Mouse (Mus musculus) left cerebral cortex, adult 9 months (tissue): ENCODE measurements at regions not wholly inside any gene's neighbourhood (a gene's known extent, or its start where the extent isn't known, plus 50 kb on each side); places are given as distances from the start of the nearest gene placed in this dataset.

Experiments used
- DNase-seq, 2 experiments: peaks; one replicate each; pipeline ENCODE4 v3.0.0; 2022; ENCODE audit warnings: low spot score in 2 of 2

- DNase-seq = peak in 1 of 2 experiments; percentile 56
Observed at GRCm38 (mm10) chrX:11839665-11840245, 320.4 kb downstream of the Bcor start.

DNA sequence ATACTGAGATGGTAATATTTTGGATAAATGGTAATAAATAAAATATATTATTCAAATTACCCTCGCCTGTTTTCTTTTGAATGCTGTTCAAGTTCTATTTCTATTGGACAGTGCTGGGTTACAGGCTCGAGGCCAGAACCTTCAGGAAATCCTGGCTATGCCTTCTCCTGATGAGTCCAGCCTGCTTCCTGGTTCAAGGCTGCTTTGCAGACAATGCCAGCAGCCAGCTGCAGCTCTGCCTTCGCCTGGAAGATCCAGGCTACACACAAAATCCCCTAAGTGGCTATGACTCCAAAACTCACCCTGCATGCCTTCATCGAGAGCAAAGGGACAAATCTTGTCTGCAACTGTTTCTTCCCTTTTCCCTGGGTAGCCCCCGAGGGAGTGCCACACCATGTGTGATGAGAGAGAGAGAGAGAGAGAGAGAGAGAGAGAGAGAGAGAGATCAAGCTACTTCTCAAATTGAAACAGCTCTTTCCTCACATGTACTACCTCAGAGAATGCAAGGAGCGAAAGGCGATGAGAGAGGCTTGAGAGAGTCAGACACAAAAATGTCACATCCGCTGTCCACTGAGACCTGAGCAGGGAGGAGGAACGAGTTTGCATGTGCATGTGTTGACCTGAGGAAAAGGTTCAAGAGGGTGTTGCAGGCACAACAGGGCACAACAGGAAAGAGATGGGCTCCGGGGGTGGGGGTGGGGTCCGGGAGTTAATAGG, 319.7 kb downstream of the Bcor start:
- no peak for DNase-seq

DNA sequence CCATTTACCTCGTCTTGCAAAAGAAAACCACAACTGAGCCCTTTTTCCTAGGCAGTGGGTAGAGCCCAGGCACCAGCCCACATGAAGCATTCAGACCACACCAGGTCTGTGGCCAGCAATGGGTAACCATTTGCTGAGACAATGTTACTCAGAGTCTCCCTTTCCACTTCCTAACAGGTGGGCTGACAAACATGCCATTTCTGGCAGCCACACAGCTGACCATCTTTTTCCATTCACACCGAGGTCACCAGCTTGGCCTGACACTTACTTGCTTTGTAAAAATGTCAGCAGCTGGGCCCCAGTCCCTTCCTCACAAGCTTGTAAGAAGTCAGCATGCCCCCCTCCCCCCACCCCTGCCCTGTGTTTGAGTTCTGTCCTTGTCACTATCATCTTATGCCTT, 314.6 kb downstream of the Bcor start:
- DNase-seq = no peak

DNA sequence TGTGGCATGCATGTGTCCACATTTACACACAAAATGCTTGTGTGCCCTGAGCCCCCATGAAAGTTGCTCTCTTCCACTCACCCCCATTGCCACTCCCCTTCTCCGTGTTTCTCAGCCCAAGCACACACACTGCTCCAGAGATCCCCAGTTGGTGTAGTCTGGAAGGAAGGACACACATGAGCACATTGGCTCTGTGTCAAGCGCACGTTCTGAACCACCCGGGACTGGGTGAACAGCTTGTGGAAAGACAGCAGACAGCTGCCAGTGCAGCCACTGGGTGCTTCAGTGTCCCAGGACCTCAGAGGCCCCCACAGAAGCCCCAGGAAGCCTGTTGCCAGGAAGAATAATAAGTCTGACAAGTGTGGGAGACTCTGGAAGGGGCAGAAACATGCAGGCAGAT, 304.2 kb downstream of the Bcor start:
- no peak for DNase-seq

- DNase-seq = no peak
Observed at GRCm38 (mm10) chrX:11859396-11859795, 300.8 kb downstream of the Bcor start.

DNA sequence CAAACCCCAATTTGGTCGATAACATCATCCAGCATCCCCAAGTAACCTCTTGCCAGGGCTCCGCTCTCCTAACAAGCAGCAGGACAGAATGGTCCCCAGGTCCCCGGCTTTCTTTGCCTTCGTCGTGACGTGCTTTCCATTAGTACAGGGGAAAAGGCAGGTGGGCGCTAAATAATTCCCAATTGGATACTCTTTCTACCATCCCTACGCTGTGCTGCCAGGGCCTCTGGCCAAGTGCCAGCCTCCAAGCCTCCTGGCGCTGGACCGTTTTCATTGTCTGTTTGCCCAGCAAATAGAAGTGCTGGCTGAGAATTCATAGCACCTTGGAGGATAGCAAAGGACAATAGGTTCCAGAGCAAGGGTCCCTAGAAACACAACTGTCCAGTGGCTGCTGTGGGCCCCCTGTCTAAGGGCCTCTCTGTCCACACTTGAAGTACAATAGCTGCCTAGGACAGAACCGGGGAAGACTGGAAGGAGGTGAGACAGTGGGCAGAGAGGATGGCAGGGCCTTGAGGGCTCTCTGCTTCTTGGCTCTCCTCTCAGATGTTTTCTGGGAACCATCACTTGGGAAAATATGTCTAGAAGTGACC, 298.9 kb downstream of the Bcor start:
- DNase-seq = no peak

DNA sequence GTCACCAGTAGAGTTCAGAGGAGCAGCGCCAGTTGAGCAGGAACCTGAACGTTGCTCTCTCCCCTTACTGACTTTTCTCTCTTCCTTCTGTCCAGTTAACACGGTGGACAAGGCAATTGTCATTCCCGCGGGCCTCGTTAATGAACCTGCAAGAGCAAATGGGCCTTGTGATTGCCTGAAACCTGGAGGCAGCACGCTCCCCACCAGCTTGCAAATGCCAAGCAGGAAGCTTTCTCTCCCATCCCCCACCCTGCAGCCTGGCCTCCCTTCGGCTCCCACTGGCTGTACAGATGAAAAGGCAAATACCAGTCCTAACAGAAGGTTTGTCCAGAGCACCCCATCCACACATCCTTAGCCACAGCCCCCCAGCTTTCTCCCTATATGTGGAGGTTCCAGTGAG, 298.3 kb downstream of the Bcor start:
- DNase-seq = no peak

DNA sequence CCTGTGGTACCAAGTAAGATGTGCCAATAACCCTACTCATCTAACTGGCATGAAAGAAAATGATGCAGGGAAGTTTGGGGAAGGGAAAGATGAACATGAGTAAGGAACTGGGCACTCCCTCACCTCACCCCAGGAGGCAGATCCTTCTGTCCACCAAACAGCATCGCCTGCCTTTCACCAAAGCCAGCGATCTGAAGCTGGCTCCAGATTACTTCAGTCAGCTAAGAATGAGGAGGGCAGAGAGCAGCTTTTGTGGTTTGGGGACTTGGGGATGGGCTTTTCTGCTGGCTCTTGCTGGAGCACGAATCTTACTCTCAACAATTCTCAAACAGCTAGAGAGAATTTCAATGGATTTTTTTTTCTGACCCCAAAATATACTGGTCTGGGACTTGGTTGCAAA, 297.0 kb downstream of the Bcor start:
- no peak for DNase-seq

GRCm38 (mm10) chrX:11873913-11874312, 286.2 kb downstream of the Bcor start:
- no peak for DNase-seq

- DNase-seq = no peak
Observed at GRCm38 (mm10) chrX:11876636-11877035, 283.5 kb downstream of the Bcor start.

GRCm38 (mm10) chrX:11878028-11878427, 282.1 kb downstream of the Bcor start:
- DNase-seq = no peak

DNA sequence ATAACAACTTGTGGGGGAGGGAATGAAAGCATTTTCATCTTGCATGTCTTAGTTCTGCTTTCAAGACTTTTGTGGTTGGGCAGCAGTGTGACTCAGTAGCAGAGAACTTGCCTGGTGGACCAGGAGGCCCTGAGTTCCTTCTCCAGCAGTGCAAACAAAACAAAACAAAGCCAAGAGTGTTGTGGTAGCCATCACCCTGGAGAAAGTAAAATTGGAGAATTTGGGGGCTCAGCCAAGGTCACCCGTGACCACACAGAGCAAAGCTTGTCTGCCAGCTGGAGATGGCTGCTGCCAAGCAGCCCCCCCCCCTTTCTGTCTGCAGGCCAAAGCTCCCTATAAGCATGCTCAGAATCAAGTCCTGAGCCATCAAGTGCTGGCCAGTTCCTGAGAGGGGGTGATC, 279.2 kb downstream of the Bcor start:
- DNase-seq = no peak

- no peak for DNase-seq
Observed at GRCm38 (mm10) chrX:11883738-11884716, 276.1 kb downstream of the Bcor start.

DNA sequence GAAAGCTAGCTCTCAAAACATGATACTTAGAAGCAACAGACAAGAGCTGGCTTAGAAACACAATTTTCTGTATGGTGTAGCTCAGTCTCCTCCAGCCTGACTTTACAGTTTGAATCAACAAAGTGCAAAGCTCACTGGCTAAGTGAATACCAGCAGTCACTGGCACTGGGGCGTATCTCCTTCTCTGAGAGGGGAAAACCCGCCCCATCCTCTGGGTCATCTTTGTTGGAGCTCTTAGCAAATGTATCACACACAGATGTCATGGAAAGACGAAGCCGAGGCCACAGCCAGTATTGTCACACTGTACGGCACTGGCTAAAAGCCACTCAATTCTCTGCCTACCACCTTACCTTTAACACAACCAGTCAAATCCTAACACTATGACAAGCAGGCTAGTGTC, 267.8 kb downstream of the Bcor start:
- no peak for DNase-seq

DNA sequence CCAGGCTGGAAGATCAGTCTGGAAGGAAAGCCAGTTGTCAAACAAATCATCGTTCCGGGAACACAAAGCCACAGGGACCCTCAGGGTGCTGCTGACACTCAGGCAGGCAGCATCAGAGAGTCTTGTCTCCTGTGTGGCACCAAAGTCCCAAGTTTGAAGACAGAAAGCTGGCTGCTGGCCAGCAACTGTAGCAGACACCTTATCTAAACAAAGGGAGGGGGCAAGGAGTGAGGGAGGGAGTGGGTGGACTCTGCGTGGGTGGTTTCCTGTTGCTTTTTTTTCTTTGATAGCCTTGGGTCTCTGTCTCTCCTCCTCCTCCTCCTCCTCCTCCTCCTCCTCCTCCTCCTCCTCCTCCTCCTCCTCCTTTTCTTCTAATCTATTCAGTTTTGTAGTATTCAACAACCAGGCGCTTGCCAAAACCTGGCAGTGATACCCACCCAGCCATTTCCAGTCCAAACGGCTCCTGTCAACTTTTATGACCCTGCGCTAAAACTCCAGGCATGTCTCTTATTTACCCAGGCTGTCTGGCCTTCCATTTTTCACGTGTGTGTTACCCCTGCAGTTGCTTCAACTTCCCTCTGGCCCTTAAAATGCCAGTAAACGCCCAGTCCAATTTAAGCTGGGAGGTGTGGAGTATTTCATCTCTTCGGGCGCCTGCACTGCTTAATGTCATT, 266.4 kb downstream of the Bcor start:
- no peak for DNase-seq

GRCm38 (mm10) chrX:11894280-11894662, 265.9 kb downstream of the Bcor start:
- no peak for DNase-seq

DNA sequence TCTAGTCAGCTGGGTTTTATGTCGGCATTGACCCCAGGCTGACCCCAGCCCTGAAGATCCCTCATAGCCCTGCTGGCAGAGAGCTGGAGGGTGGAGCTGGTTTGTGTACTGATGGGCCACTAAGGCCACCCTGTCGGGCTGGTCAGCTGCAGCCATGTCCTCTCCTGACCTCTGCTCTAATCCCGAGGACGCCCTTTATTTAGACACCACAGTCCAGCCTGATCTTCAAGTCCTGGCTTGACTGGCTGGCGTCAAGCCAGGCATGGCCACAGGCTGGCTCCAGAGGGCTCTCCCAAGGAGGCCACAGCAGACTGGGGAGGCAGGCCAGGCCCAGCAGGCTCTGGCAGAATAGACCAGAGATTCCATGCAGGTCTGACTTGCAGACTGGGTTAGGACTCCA, 264.8 kb downstream of the Bcor start:
- no peak for DNase-seq

- DNase-seq = no peak
Observed at GRCm38 (mm10) chrX:11898280-11898679, 261.9 kb downstream of the Bcor start.

DNA sequence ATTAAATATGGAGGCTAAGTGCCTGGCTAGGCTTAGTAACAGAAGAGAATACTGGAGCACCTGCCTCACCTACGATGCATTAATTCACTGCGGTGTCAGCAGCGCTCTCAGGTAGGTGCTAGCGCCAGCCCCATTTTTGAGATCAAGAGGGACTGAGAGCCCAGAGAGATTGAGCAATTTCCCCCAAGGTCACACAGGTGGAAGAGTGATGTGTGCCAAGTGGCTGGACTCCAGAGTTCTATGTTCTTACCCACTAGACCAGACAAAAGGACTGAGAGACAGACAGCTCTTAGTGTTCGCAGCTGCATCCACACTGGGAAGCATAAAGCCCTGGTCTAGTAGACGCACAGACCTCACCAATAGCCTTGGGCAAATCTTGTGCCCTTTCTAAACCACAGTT, 261.1 kb downstream of the Bcor start:
- no peak for DNase-seq

DNA sequence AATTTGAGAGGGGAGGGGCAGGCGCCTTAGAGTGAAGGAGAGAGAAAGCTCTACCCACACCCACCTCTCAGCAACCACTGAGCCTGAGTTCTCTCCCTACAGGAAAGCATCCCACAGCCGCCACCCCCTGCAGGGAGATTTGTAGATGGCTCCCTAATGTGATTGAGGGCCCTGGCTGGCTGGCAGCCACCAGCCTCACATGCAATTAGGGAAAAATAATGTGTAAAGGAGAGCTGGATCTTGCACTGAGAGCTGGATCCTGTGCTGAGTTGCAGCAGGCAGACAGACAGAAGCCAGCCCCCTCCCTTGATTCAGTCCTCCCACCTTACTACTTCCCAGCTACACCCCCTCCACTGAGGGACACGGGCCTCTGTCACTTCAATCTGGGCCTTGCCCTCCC, 260.2 kb downstream of the Bcor start:
- DNase-seq = no peak

DNA sequence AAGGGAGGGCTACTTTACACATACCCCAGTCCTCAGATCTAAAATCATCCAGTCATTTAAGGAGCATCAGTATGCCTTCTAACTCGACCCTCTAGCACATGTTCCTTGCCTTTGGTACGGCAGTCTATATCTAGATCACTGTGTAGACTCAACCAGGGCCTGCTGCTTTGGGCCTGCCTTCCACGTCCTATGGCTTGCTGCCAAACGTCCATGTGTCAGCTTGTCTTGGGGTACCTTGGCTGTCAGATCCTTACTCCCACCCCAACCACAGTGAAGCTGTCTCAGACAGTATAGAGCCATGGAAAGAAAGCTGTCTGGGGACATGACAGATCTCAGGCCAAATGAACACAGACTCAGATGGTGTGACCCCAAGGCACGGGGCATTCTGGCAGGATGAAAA, 258.4 kb downstream of the Bcor start:
- no peak for DNase-seq
